Mouse (Mus musculus): ENCODE measurements around the gene Camta1. TPM values are rescaled to one million over a fixed set of nuclear protein-coding genes. Genes with fewer than 3 reads are reported as not detected.
A peak's percentile ranks its signal among the peaks of the same experiment; 100 is the strongest.

Gene Camta1
- polyA plus RNA-seq, 1 experiment, result 7.7 TPM

- no peak for DNase-seq
- Histone ChIP-seq H3K4me1 (ENCODE audit: control insufficient read depth, insufficient read depth, low read length) (peaks cover 5% of the 10 kb centered on the region; the same call in 1 of the 2 replicates), H3K36me3 (ENCODE audit: control insufficient read depth, insufficient read depth, low read length) (no peaks in the 10 kb centered on the region), H3K4me3 (ENCODE audit: insufficient read depth, low read depth, low read length) (no peak overlapping the region), H3K27me3 (replicated peaks; ENCODE audit: control insufficient read depth, insufficient read depth, low read length) (no peaks in the 10 kb centered on the region), H3K27ac (ENCODE audit: insufficient read depth, low read depth, low read length) (no peak overlapping the region)
- no peak for TF ChIP-seq CTCF (conservative IDR thresholded peaks at IDR 0.05; ENCODE audit: insufficient read depth, insufficient read length, low read depth, low read length)
- TF ChIP-seq POLR2A (IDR thresholded peaks at IDR 0.05; ENCODE audit: low read depth, low read length), result no peak
- 76% methylated on average over 10 of the region's 10 CpGs for WGBS
Measured at GRCm38 (mm10) chr4:151344811-151345210, 516.9 kb downstream of the Camta1 start.

GRCm38 (mm10) chr4:151339421-151339820 lies 522.3 kb downstream of the Camta1 start:
- Histone ChIP-seq H3K4me1 (ENCODE audit: control insufficient read depth, insufficient read depth, low read length) (0 out of 2 replicates have a peak, but pooled peaks cover 2% of the 10 kb centered on the region), H3K27ac (ENCODE audit: insufficient read depth, low read depth, low read length) (peak overlapping the region; percentile 24; the same call in 1 of the 2 replicates), H3K27me3 (replicated peaks; ENCODE audit: control insufficient read depth, insufficient read depth, low read length) (no peaks in the 10 kb centered on the region), H3K36me3 (ENCODE audit: control insufficient read depth, insufficient read depth, low read length) (no peaks in the 10 kb centered on the region), H3K4me3 (ENCODE audit: insufficient read depth, low read depth, low read length) (no peak overlapping the region)
- TF ChIP-seq CTCF (conservative IDR thresholded peaks at IDR 0.05; ENCODE audit: insufficient read depth, insufficient read length, low read depth, low read length) (no peak), POLR2A (IDR thresholded peaks at IDR 0.05; ENCODE audit: low read depth, low read length) (no peak)
- 44% methylated on average over 7 of the region's 7 CpGs for WGBS
- peak; percentile 72 for DNase-seq

GRCm38 (mm10) chr4:151338931-151339330 lies 522.7 kb downstream of the Camta1 start:
- TF ChIP-seq POLR2A (IDR thresholded peaks at IDR 0.05; ENCODE audit: low read depth, low read length) (no peak), CTCF (conservative IDR thresholded peaks at IDR 0.05; ENCODE audit: insufficient read depth, insufficient read length, low read depth, low read length) (no peak)
- peak overlapping the region; percentile 24; the same call in 1 of the 2 replicates for H3K27ac ChIP-seq (ENCODE audit: insufficient read depth, low read depth, low read length)
- 70% methylated on average over 7 of the region's 7 CpGs for WGBS
- no peak overlapping the region for H3K4me3 ChIP-seq (ENCODE audit: insufficient read depth, low read depth, low read length)
- H3K36me3 ChIP-seq (ENCODE audit: control insufficient read depth, insufficient read depth, low read length), result no peaks in the 10 kb centered on the region
- 0 out of 2 replicates have a peak, but pooled peaks cover 2% of the 10 kb centered on the region for H3K4me1 ChIP-seq (ENCODE audit: control insufficient read depth, insufficient read depth, low read length)
- DNase-seq, result peak; percentile 21
- no peaks in the 10 kb centered on the region for H3K27me3 ChIP-seq (replicated peaks; ENCODE audit: control insufficient read depth, insufficient read depth, low read length)

- Histone ChIP-seq H3K27me3 (replicated peaks; ENCODE audit: control insufficient read depth, insufficient read depth, low read length) (no peaks in the 10 kb centered on the region), H3K4me1 (ENCODE audit: control insufficient read depth, insufficient read depth, low read length) (0 out of 2 replicates have a peak, but pooled peaks cover 2% of the 10 kb centered on the region), H3K36me3 (ENCODE audit: control insufficient read depth, insufficient read depth, low read length) (no peaks in the 10 kb centered on the region), H3K4me3 (ENCODE audit: insufficient read depth, low read depth, low read length) (no peak overlapping the region), H3K27ac (ENCODE audit: insufficient read depth, low read depth, low read length) (no peak overlapping the region)
- no peak for TF ChIP-seq POLR2A (IDR thresholded peaks at IDR 0.05; ENCODE audit: low read depth, low read length)
- no peak for TF ChIP-seq CTCF (conservative IDR thresholded peaks at IDR 0.05; ENCODE audit: insufficient read depth, insufficient read length, low read depth, low read length)
- WGBS, result 45% methylated on average over 11 of the region's 11 CpGs
- no peak for DNase-seq
Measured at GRCm38 (mm10) chr4:151337543-151337942, 524.1 kb downstream of the Camta1 start.

GRCm38 (mm10) chr4:151336413-151336812 lies 525.3 kb downstream of the Camta1 start:
- DNase-seq, result peak; percentile 25
- 50% methylated on average over 13 of the region's 13 CpGs for WGBS
- no peak for TF ChIP-seq POLR2A (IDR thresholded peaks at IDR 0.05; ENCODE audit: low read depth, low read length)
- no peak for TF ChIP-seq CTCF (conservative IDR thresholded peaks at IDR 0.05; ENCODE audit: insufficient read depth, insufficient read length, low read depth, low read length)
- H3K36me3 ChIP-seq (ENCODE audit: control insufficient read depth, insufficient read depth, low read length), result no peaks in the 10 kb centered on the region
- H3K4me1 ChIP-seq (ENCODE audit: control insufficient read depth, insufficient read depth, low read length), result 0 out of 2 replicates have a peak, but pooled peaks cover 2% of the 10 kb centered on the region
- H3K27me3 ChIP-seq (replicated peaks; ENCODE audit: control insufficient read depth, insufficient read depth, low read length), result no peaks in the 10 kb centered on the region
- H3K4me3 ChIP-seq (ENCODE audit: insufficient read depth, low read depth, low read length), result no peak overlapping the region
- H3K27ac ChIP-seq (ENCODE audit: insufficient read depth, low read depth, low read length), result no peak overlapping the region

- 32% methylated on average over 23 of the region's 23 CpGs for WGBS
- no peak overlapping the region for H3K27ac ChIP-seq (ENCODE audit: insufficient read depth, low read depth, low read length)
- no peaks in the 10 kb centered on the region for H3K36me3 ChIP-seq (ENCODE audit: control insufficient read depth, insufficient read depth, low read length)
- peak; percentile 57 for DNase-seq
- H3K27me3 ChIP-seq (replicated peaks; ENCODE audit: control insufficient read depth, insufficient read depth, low read length), result no peaks in the 10 kb centered on the region
- H3K4me3 ChIP-seq (ENCODE audit: insufficient read depth, low read depth, low read length), result no peak overlapping the region
- 0 out of 2 replicates have a peak, but pooled peaks cover 2% of the 10 kb centered on the region for H3K4me1 ChIP-seq (ENCODE audit: control insufficient read depth, insufficient read depth, low read length)
- peak; percentile 88 for TF ChIP-seq CTCF (conservative IDR thresholded peaks at IDR 0.05; ENCODE audit: insufficient read depth, insufficient read length, low read depth, low read length)
- TF ChIP-seq POLR2A (IDR thresholded peaks at IDR 0.05; ENCODE audit: low read depth, low read length), result no peak
Measured at GRCm38 (mm10) chr4:151334951-151335742, 526.5 kb downstream of the Camta1 start.

GRCm38 (mm10) chr4:151332074-151332849 lies 529.4 kb downstream of the Camta1 start:
- no peaks in the 10 kb centered on the region for H3K4me1 ChIP-seq (ENCODE audit: control insufficient read depth, insufficient read depth, low read length)
- WGBS, result 82% methylated on average over 19 of the region's 19 CpGs
- H3K27ac ChIP-seq (ENCODE audit: insufficient read depth, low read depth, low read length), result no peak overlapping the region
- no peaks in the 10 kb centered on the region for H3K27me3 ChIP-seq (replicated peaks; ENCODE audit: control insufficient read depth, insufficient read depth, low read length)
- H3K36me3 ChIP-seq (ENCODE audit: control insufficient read depth, insufficient read depth, low read length), result no peaks in the 10 kb centered on the region
- no peak overlapping the region for H3K4me3 ChIP-seq (ENCODE audit: insufficient read depth, low read depth, low read length)
- no peak for TF ChIP-seq CTCF (conservative IDR thresholded peaks at IDR 0.05; ENCODE audit: insufficient read depth, insufficient read length, low read depth, low read length)
- no peak for TF ChIP-seq POLR2A (IDR thresholded peaks at IDR 0.05; ENCODE audit: low read depth, low read length)
- DNase-seq, result no peak
